Mouse (Mus musculus) fat pad, adult 2 months (tissue): ENCODE results near the gene Pacrg.

ENCODE experiments used
- DNase-seq: peaks from one replicate; pipeline ENCODE4 v3.0.0-alpha.2; 2011; ENCODE audit warnings: low read depth, low spot score; ENCODE audit errors: extremely low read depth

Pacrg gene

DNA sequence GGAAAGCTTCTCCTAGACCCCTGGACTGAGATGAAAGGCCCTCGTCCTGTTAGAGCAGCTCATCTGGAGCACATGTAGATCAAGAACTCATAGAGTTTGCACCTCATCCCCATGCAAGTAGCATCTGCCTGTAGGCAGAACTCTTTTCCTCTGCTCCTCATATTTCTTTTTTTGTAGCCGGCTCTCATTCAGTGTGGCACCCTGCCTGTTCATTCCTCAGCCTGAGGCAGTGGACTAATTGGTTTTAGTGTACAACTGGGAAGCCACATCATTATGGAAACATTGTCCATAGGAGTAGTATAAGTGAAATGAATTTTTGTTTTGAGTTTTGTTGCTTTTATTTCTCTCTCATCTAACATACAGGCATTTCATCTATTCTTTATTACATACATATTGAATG lies 212.6 kb downstream of the Pacrg start:
- DNase-seq = no peak

DNA sequence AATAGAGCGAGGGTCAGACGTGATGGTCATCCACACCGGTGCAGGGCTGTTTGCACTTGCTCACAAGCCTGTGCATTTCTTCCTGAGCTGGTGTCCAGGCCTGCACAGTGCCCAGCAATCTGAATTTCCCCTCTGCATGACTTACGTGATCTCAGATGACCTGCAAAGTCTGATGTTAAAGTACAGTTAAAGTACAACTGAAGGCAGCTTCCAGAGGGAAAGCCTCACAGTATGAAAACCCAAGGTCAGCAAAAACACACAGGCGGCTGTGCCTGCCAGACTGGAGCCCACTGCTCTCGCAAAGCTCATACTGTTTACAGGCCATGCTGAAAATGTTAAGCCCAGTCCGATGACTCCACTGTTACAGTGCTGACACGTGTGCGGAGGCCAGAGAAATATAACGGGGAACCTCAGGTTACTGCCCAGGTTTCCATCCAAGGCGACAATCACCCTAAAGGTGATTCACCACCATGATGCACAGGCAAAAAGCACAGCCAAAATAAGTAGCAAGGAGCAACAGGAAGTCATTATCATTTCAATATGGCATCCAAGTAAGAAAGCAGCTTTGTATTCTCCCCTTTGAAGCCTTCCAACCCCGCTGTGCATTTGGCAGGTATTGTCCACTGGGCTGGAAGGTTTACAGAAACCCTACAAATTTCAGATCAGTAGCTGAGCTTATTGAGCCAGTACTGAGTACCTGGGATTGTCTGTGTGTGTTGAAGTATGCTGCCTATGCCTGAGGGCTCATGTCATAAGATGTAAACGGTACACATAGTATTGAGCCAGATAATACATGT lies 213.6 kb downstream of the Pacrg start:
- no peak for DNase-seq

DNA sequence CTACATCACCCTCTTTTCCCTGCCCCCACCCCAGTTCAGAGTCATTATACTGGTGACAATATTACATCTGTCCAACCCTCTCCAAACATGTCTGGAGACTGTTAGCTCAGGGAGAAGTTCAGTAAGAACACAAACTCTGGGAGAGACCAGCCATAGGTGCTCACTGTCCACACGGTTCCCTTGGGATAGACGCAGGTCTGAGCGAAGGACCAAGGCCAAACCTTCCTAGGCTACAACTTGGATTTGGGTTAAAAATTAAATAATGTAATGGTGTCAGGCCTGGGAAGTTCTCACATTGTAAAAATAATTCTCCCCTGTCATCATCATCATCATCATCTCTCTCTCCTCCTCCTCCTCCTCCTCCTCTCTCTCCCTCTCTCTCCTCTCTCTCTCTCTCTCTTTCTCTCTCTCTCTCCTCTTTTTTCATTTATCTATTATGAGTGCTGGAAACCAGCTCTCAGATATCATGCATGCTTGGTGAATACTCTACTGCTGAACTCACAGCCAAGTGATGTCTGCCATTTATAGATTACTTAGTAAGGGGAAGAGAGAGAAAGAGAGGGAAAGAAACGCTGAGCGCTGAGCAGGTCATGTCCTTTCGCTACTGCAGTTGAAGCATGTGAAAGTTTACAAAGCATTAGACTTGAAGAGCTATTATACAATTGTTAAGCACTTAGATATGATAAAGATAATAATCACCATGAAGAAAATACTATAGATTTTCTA lies 215.2 kb downstream of the Pacrg start:
- no peak for DNase-seq

DNA sequence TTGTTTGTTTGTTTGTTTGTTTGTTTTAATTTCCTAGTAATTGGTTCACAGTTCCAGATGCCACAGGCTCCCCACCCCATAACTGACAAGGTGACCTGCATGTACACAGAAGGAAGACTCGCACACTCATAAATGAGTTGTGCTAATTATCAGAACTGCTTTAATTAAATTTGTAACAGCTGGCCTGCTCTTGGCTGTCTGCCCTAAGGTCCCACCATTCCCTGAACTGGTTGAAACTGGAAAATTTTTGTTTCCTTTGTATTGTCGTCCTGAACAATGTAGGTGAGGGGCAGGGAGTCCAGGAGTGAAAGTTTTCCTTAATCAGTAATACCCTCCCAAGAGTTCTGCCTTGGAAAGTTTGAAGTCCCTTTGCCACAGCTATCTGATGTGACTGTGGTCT lies 219.5 kb downstream of the Pacrg start:
- DNase-seq = no peak

DNA sequence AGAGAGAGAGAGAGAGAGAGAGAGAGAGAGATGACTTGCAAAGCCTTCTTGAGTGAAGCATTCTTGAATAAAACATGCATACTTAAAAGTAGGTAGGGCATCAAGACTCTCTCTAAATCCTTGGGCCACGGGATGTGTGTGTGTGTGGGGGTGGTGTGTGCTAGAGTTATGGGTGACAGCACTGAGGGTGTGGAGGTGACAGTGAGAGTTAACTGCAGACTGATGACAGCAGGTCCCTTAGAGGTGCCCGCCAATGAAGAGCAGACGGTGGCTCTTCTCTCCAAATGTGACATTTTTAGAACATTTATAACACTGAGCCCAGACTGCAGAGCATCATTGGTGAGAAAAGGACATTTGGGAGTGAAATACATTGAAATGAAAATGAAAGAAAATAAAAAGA lies 220.2 kb downstream of the Pacrg start:
- no peak for DNase-seq

DNA sequence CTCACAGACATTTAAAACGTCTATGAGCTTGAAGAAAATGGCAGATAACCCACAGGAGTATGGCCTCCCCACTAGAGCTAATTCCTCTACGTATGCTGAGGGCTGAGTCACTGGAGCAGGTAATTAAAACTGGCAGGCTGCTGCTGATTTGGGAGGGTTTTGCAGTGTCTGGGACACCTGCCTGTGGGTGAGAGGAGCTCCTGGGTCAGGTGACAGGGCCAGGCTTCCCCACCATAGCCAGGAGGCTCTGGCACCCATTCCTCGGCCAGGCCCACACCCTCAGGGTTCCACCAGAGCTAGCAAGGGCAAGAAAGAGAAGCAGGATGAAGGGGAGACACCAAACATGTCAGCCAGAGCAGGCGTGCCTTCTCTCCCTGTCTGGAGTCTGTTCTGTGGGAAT lies 222.5 kb downstream of the Pacrg start:
- DNase-seq = no peak

DNA sequence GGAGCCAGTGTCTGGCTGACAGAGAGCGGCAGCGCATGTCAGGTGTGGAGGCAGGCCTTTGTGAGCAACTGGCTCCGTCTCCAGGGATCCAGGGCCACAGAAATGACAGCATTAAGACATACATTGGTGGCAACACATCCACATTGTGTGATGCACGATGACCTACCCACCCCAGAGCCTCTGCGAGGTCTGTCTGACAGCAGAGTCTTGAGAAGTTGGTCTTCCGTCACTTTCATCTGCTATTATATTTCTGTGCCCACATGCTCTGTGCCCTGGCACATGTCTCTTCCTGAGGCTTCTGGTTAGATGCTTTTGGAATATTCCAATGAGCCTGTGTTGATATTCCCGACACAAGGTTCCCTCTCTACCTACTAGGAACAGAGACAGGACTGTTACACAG lies 224.5 kb downstream of the Pacrg start:
- no peak for DNase-seq

DNA sequence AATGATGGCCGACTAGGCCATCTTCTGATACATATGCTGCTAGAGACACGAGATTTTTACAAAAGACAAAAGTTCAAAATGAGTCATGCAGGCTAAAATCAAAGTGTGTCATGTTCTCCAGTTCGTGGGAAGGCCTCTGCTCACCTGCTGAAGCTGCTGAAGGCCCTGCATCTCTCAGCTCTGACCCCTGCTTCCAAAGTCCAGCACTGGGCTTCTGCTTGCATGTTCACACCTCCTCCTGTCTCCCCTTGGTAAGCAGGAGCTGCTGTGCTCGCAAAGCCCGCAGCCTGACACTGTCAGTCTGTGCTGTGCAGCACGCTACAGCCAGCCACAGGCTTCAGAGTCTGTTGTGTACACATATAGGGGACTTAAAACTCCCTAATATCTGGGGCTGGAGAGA lies 225.4 kb downstream of the Pacrg start:
- no peak for DNase-seq

DNA sequence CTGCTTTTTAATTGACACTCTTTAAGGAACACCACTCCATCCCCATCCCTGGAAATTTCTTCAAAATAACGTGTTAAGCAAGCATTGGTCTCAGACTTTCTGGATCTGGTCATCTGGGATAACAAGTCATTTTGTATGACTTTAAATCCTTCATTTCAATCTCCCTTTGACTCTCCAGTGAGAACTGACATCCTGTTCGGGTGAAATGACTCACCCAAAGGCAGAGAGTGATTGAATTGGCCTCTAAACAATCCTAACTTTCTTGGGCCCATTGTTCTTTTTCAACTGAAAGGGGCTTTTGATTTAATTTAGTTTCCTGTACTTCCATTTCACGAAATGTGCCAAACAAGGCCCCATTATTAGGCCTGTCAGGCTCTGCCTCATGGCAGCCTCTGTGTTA lies 228.5 kb downstream of the Pacrg start:
- no peak for DNase-seq

DNA sequence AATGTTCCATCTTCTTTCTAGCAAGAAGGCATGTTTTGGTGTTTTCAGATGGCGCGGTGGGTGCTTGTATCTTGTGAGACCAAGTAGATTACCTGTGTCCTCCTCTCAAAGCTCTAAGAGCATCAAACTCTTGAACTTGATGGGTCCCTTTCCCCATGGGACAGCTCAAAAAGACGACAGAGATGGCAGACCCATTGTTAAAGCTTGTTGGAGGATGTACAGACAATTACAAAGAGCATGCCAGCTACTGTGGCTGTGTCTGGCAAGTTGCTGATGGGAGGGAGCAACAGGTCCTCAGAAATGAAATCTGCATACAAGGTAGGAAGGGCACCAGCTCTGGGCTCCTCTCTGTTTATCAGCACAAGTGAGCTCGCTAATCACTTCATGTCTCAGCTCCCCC lies 232.0 kb downstream of the Pacrg start:
- DNase-seq = no peak

DNA sequence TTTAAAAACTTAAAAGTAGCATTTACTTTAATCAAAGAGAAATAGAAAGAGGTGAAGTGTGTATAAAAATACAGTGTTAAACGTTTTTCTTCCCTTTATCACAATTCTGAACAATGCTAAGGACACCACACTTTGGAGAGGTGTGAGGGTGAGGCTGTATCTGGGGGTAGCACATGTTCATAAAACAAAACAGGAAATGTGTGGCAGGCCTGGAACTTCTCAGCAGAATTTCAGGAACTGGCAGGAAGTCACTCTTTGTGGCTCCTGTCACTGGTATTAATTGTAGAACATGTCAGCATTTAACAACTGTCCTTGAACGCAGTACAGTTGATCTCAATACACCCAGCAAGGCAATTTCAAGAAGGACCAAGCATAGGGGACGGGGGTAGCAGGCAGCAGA lies 234.0 kb downstream of the Pacrg start:
- no peak for DNase-seq

DNA sequence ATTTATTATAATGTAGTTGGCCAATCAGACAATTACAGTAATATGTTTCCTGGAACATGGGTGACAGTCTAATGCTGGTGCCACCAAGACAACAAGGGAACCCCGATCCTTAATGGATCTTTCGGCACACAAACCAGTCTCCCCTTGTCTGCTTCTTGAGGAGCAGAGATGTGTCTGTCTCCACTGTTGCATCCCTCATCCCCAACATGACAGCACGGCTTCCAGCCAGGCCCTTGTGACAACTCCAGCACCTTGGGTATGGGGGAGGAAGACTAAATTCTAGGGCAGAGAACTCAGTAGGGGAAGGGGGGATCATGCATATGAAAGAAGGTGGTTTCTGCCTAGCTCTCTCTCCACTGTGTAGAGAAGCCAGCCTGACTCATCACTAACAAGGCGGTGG lies 242.4 kb downstream of the Pacrg start:
- no peak for DNase-seq

DNA sequence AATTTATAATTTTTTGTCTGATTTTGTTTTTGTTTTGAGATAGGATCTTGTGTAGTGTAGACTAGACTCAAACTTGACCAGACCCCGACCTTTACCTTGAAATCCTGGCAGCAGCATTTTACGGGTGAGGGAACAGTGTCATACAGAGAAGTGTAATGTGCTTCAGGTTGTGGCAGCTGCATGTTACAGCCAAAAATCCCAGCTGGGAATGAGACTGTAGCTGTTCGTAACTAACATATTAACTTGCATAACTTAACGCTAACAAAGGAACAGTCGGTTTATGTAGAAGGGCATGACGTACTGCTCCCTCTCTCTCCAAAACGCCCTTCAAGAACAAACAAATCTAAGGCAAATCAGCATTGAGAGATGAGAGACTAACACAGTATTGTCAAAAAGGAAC lies 250.5 kb downstream of the Pacrg start:
- DNase-seq = no peak

DNA sequence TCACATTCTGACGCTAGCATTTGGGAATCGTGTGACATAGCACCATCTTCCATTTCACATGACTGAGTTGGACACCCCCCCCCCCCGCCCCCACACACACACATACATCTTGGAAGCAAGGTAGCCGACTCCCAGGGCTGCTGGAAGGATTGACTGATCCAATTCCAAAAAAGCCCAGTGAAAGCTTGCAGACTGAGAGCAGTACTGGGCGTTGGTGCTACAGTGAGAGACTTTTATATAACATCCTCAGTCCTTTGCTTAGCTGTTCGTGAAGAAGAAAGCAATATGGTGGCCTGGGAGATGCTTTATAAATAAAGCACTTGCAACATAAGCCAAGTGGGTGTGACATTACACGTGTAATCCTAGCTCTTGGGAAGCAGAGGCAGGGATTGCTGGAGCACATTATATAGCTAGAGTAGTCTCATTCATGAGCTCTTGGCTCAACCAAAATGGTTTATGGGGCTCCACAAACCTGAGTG lies 251.2 kb downstream of the Pacrg start:
- DNase-seq = no peak

DNA sequence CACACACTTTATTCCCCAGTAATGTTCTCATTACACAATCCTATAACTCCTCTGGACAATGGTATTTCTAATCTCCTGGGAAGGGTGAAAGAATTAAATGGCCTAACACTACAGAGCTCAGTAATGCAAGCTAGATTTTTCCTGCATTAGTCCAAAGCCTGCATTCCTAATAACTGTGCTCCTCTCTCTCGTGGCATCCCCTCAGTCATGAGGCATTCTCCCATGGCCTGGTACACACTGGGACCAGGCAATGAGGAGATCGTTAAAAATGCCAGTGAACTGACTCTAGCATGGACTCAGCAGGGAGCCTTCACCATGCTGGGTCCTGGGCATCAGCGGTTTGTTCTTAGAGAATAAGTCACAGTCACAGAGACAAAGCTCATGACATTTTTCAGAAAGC lies 256.8 kb downstream of the Pacrg start:
- no peak for DNase-seq

DNA sequence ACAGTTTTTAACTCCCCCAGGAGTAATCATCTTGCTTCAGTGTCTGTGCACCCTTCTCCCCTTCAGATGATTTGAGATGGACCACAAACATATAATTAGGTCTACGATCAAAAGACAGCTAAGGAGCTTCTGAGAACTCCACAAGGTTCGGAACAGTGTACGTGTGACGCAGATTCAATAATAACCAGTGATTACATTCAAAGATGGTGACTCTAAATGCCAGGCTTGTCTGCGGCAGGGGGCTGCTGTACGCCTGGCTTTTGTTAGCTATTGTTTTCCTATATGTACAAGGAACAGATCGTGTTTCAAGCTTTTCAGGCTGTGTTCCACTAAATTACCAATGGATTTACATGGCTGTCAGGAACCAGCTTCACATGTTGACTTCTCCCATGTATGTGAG lies 264.8 kb downstream of the Pacrg start:
- DNase-seq = no peak

DNA sequence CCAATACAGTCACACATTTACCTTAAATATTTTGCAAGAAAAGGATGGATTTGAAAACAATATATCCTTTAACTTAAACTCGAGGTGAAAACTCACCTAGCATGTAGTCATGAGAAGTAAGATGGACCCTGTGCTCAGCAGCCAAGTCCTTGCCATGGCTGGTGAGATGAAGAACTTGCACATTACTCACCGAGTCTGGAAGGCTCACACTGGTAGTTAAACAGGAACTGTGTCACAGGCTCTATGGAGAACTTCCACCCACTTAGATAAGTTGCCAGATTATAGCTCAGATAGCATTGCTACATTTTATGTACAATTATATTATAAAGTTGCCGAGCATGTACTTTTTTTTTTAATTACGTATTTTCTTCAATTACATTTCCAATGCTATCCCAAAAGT lies 267.7 kb downstream of the Pacrg start:
- DNase-seq = no peak

DNA sequence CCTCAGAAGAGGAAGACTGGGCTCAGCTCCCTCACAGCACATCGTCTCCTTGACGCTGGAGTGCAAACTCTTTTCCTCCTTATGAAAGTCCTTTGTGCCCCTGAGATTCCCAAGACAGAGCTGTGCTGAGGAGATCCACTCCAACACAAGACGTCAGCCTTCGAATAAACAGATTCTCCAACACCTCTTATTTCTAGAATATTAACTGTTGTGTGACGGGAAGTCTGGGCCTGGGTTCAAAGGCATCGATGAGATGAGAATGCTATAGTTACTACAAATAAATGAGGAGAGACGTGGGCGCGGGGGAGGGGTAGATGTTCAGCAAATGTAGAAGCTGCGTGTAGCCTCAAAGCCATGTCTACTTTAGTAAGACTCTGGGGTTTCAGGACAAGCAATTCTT lies 270.8 kb downstream of the Pacrg start:
- DNase-seq = no peak

DNA sequence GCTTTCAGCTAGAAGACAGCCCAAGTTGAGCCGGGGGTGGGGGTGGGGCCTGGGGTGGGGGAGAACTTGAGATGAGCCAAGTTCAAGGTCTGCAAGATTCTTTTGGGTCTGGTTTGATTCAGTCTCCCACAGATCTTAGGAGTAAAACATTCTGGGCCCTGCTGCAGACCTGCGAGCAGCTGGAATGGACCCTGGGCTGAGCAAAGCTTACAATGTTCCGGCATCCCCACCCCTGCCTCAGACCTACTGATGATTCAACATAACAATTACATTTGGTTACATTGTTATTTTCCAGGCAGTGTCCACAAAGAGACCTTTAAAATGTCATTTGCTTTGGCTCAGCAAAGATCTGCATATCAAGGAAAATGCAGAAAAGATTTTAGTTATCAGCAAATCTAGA lies 272.7 kb downstream of the Pacrg start:
- DNase-seq = no peak

DNA sequence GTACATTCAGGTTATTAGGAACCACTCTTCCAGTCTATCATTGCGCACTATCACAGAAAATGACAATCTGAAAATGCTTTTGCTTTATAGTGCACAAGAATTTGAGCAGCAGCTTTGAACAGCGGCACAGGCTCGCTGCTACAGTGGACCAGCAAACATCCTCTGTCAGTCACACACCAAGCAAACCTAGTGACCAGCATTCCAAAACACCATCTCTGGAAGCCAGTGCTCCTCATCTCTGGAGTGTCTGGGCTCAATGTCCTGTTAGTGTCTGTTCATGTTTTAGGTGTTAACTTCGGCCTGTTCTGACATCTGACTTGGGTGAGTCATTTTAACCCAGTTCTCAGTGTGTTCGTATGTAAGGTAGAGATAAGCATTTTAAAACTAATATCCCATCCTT lies 275.9 kb downstream of the Pacrg start:
- DNase-seq = no peak

DNA sequence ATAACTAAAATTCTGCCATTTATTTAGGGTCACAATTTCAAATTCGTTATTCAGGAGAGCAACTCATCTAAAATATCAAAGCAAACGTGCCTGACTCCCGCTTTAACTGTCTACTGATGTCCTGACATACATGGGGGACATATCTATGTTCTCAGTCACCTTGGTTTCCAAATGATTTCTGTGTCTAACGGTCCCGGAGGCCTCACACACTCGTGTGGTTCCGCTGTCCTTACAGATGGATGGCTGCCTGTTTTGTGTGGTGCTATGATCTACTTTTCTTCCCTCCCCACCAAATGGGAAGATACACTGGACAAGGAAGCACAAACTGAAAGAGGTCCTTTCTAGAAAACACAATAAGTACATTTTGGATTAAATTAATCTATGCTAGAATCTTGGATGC lies 277.2 kb downstream of the Pacrg start:
- no peak for DNase-seq

DNA sequence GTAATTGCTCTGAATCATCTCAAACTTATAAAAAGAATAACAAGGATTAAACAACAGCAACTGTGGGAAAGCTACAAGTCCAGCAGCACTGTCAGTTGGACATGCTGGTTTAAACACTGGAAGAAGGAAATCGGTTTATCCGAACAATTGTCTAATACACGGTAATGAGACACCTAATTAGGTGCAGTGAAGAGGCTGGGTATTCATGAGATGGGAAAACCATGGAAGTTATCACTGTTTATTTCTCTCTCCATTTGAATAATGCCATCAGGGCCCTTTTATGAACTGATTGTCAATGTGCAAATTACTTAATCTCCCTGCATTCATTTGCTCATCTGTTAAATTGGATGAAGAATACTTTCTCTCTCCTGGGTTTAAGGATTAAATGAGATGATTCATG lies 280.1 kb downstream of the Pacrg start:
- DNase-seq = no peak

DNA sequence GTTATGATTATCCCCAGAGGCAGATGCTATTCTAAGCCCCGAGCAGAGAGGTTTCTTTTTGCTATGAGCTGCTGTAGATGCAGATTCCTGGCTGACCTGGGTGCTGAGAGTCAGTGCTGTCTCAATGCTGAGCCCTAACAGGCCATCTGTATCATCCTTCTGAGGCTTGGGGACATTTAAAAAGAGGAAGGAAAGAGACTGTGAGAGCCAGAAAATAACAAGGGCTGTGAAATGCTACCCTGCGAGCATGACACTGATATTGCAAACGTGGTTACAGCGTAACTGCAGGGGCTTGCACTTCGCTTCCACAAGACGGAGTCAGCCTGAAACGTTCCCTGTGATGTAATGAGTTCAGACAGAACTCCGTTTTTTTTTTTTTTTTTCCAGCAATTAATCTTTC lies 281.4 kb downstream of the Pacrg start:
- DNase-seq = no peak
